Mouse (Mus musculus) hindbrain, embryonic 16.5 days (tissue): Measurements from ENCODE around the gene Mgll. TPM values are rescaled to one million over a fixed set of nuclear protein-coding genes. Genes with fewer than 3 reads are reported as not detected.

Experiments
- ATAC-seq: fragments of 200-750 bp; cut with Nextera tagmentation; 2 replicates; pipeline ENCODE4 v1.8.0; 2017; ENCODE audit warnings: moderate TSS enrichment, moderate library complexity
- H3K27ac ChIP-seq: fragments of 300-500 bp; sonication (generic); 2 replicates; pipeline ENCODE4 v1.5.1; 2014; ENCODE audit warnings: low read depth, mild to moderate bottlenecking, control low read depth, low read length, moderate library complexity
- H3K27me3 ChIP-seq: fragments of 300-500 bp; sonication (generic); replicated peaks from 2 replicates; pipeline ENCODE4 v1.6.1; 2014; ENCODE audit warnings: low read length; ENCODE audit not compliant: control insufficient read depth, insufficient read depth
- H3K36me3 ChIP-seq: fragments of 300-500 bp; sonication (generic); 2 replicates; pipeline ENCODE4 v1.6.1; 2014; ENCODE audit warnings: mild to moderate bottlenecking, low read length, moderate library complexity, mixed read lengths; ENCODE audit not compliant: control insufficient read depth, insufficient read depth
- H3K4me1 ChIP-seq: fragments of 300-500 bp; sonication (generic); 2 replicates; pipeline ENCODE4 v1.6.1; 2014; ENCODE audit warnings: low read depth, low read length; ENCODE audit not compliant: control insufficient read depth, insufficient read depth
- H3K4me2 ChIP-seq: fragments of 300-500 bp; sonication (generic); 2 replicates; pipeline ENCODE4 v1.6.1; 2014; ENCODE audit warnings: mild to moderate bottlenecking, low read length, control low read depth, moderate library complexity
- H3K4me3 ChIP-seq: fragments of 300-500 bp; sonication (generic); 2 replicates; pipeline ENCODE4 v1.5.1; 2014; ENCODE audit warnings: mild to moderate bottlenecking, low read length, control low read depth, moderate library complexity
- H3K9ac ChIP-seq: fragments of 300-500 bp; sonication (generic); 2 replicates; pipeline ENCODE4 v1.6.1; 2014; ENCODE audit warnings: low read depth, mild to moderate bottlenecking, control low read depth, low read length, moderate library complexity
- H3K9me3 ChIP-seq: fragments of 300-500 bp; sonication (generic); 2 replicates; pipeline ENCODE4 v1.6.1; 2014; ENCODE audit warnings: mild to moderate bottlenecking, low read length, moderate library complexity; ENCODE audit not compliant: control insufficient read depth
- WGBS: fragments of 180-500 bp; shearing (Covaris S2); extraction: QIAGEN DNeasy Blood & Tissue Kit; methylation state at CpG from one replicate; pipeline ENCODE4 v1.1.7; 2014; 5-methylcytosine and 5-hydroxymethylcytosine counted together
- polyA plus RNA-seq: library from polyadenylated mRNA; unstranded; fragments of >200 nt; fragmentation: Nextera tagmentation; extraction: Ambion mirVana; gene quantifications from 2 replicates; pipeline ENCODE4 v1.2.1, GENCODE M21; 2015

Mgll gene
- polyA plus RNA-seq, 1 experiment from 2014 or later, result 96.8 TPM

- no peak for ATAC-seq
- Histone ChIP-seq H3K27ac (no peak overlapping the region), H3K4me2 (no peak overlapping the region), H3K27me3 (no peaks in the 10 kb centered on the region), H3K4me3 (no peak overlapping the region), H3K9ac (no peak overlapping the region), H3K9me3 (no peaks in the 10 kb centered on the region), H3K36me3 (peaks cover 26% of the 10 kb centered on the region), H3K4me1 (peaks cover 15% of the 10 kb centered on the region)
- 86% methylated on average over 7 of the region's 7 CpGs for WGBS
Measured at GRCm38 (mm10) chr6:88844901-88845565, 120.8 kb downstream of the Mgll start.

- no peak overlapping the region for H3K27ac ChIP-seq
- no peaks in the 10 kb centered on the region for H3K9me3 ChIP-seq
- H3K9ac ChIP-seq, result no peak overlapping the region
- H3K4me2 ChIP-seq, result no peak overlapping the region
- no peak for ATAC-seq
- H3K27me3 ChIP-seq, result no peaks in the 10 kb centered on the region
- H3K4me1 ChIP-seq, result peaks cover 5% of the 10 kb centered on the region; the same call in 1 of the 2 replicates
- WGBS, result 60% methylated on average over 2 of the region's 2 CpGs
- H3K4me3 ChIP-seq, result no peak overlapping the region
- H3K36me3 ChIP-seq, result peaks cover 34% of the 10 kb centered on the region
Measured at GRCm38 (mm10) chr6:88847571-88847970, 123.4 kb downstream of the Mgll start.

GRCm38 (mm10) chr6:88849270-88849669, 125.1 kb downstream of the Mgll start:
- WGBS, result 52% methylated on average over 4 of the region's 4 CpGs
- Histone ChIP-seq H3K4me2 (no peak overlapping the region), H3K4me3 (no peak overlapping the region), H3K27ac (no peak overlapping the region), H3K9me3 (no peaks in the 10 kb centered on the region), H3K27me3 (no peaks in the 10 kb centered on the region), H3K9ac (no peak overlapping the region), H3K36me3 (peaks cover 31% of the 10 kb centered on the region), H3K4me1 (no peaks in the 10 kb centered on the region)
- ATAC-seq, result no peak

- WGBS, result 87% methylated on average over 7 of the region's 7 CpGs
- Histone ChIP-seq H3K9me3 (no peaks in the 10 kb centered on the region), H3K4me1 (no peaks in the 10 kb centered on the region), H3K4me3 (no peak overlapping the region), H3K4me2 (no peak overlapping the region), H3K36me3 (peaks cover 31% of the 10 kb centered on the region), H3K27ac (no peak overlapping the region), H3K9ac (no peak overlapping the region), H3K27me3 (no peaks in the 10 kb centered on the region)
- no peak for ATAC-seq
Measured at GRCm38 (mm10) chr6:88850034-88850433, 125.8 kb downstream of the Mgll start.

- no peak overlapping the region for H3K9ac ChIP-seq
- 75% methylated on average over 5 of the region's 5 CpGs for WGBS
- no peaks in the 10 kb centered on the region for H3K9me3 ChIP-seq
- H3K27ac ChIP-seq, result no peak overlapping the region
- H3K4me3 ChIP-seq, result no peak overlapping the region
- H3K4me2 ChIP-seq, result no peak overlapping the region
- no peak for ATAC-seq
- H3K4me1 ChIP-seq, result peaks cover 3% of the 10 kb centered on the region; the same call in 1 of the 2 replicates
- H3K36me3 ChIP-seq, result peaks cover 31% of the 10 kb centered on the region
- H3K27me3 ChIP-seq, result no peaks in the 10 kb centered on the region
Measured at GRCm38 (mm10) chr6:88854509-88854908, 130.3 kb downstream of the Mgll start.

GRCm38 (mm10) chr6:88855636-88856035, 131.4 kb downstream of the Mgll start:
- no peaks in the 10 kb centered on the region for H3K27me3 ChIP-seq
- no peak overlapping the region for H3K4me2 ChIP-seq
- no peaks in the 10 kb centered on the region for H3K9me3 ChIP-seq
- H3K36me3 ChIP-seq, result peaks cover 40% of the 10 kb centered on the region
- no peak overlapping the region for H3K9ac ChIP-seq
- no peak overlapping the region for H3K27ac ChIP-seq
- no peak overlapping the region for H3K4me3 ChIP-seq
- H3K4me1 ChIP-seq, result peaks cover 3% of the 10 kb centered on the region; the same call in 1 of the 2 replicates
- WGBS, result 21% methylated on average over 5 of the region's 5 CpGs
- peak; percentile 22; the same call in 1 of the 2 replicates for ATAC-seq

GRCm38 (mm10) chr6:88857249-88857648, 133.0 kb downstream of the Mgll start:
- Histone ChIP-seq H3K27ac (no peak overlapping the region), H3K27me3 (no peaks in the 10 kb centered on the region), H3K4me3 (no peak overlapping the region), H3K9ac (no peak overlapping the region), H3K9me3 (no peaks in the 10 kb centered on the region), H3K4me1 (peaks cover 3% of the 10 kb centered on the region; the same call in 1 of the 2 replicates), H3K4me2 (no peak overlapping the region), H3K36me3 (peaks cover 47% of the 10 kb centered on the region)
- WGBS, result 35% methylated on average over 9 of the region's 9 CpGs
- ATAC-seq, result no peak

- no peak for ATAC-seq
- Histone ChIP-seq H3K4me3 (no peak overlapping the region), H3K36me3 (peaks cover 48% of the 10 kb centered on the region), H3K9ac (peak overlapping the region; percentile 41), H3K9me3 (no peaks in the 10 kb centered on the region), H3K27me3 (no peaks in the 10 kb centered on the region), H3K4me2 (no peak overlapping the region), H3K27ac (0 out of 2 replicates have a peak overlapping the region, but pooled peaks have one; percentile 44), H3K4me1 (peaks cover 3% of the 10 kb centered on the region; the same call in 1 of the 2 replicates)
- WGBS, result 83% methylated on average over 6 of the region's 6 CpGs
Measured at GRCm38 (mm10) chr6:88857830-88858229, 133.6 kb downstream of the Mgll start.

- WGBS, result 70% methylated on average over 7 of the region's 7 CpGs
- no peak overlapping the region for H3K9ac ChIP-seq
- no peaks in the 10 kb centered on the region for H3K9me3 ChIP-seq
- H3K27me3 ChIP-seq, result no peaks in the 10 kb centered on the region
- H3K4me1 ChIP-seq, result peaks cover 3% of the 10 kb centered on the region; the same call in 1 of the 2 replicates
- H3K27ac ChIP-seq, result peak overlapping the region; percentile 58
- no peak overlapping the region for H3K4me3 ChIP-seq
- peaks cover 54% of the 10 kb centered on the region for H3K36me3 ChIP-seq
- no peak for ATAC-seq
- no peak overlapping the region for H3K4me2 ChIP-seq
Measured at GRCm38 (mm10) chr6:88858341-88858740, 134.1 kb downstream of the Mgll start.
